1 mouse cellular context compared by ENCODE assay signal in genomic region chr11:3292711-3293249, GRCm38 (mm10).
TF ChIP-seq lines count a peak whose summit lies in the region.

No protein-coding gene starts in this region.

TF ChIP-seq in CH12.LX, 34 proteins besides CTCF, POLR2A, EP300 and RAD21 (continued from another document):
- TF ChIP-seq MXI1 (IDR thresholded peaks at IDR 0.05; ENCODE audit: low read depth, low read length): no peak
- no peak for TF ChIP-seq ELF1 (IDR thresholded peaks at IDR 0.05; ENCODE audit: low read depth, low read length)
- no peak for TF ChIP-seq KAT2A (IDR thresholded peaks at IDR 0.05; ENCODE audit: insufficient replicate concordance, low read length)
- no peak for TF ChIP-seq MAFK (IDR thresholded peaks at IDR 0.05; ENCODE audit: insufficient replicate concordance, low read length)
